Mouse (Mus musculus) embryonic facial prominence, embryonic 11.5 days (tissue): Measurements from ENCODE around the gene Fads2. TPM values are rescaled to one million over a fixed set of nuclear protein-coding genes. Genes with fewer than 3 reads are reported as not detected.
A peak's percentile ranks its signal among the peaks of the same experiment; 100 is the strongest.

Source experiments
- ATAC-seq: fragments of 200-750 bp; cut with Nextera tagmentation; replicated peaks from 2 replicates; pipeline ENCODE4 v1.8.0; 2017; ENCODE audit warnings: low read depth; ENCODE audit not compliant: insufficient number of reproducible peaks, low FRiP score, low TSS enrichment
- DNase-seq: peaks from one replicate; pipeline ENCODE4 v3.0.0-alpha.2; 2015; ENCODE audit warnings: low spot score
- H3K27ac ChIP-seq: fragments of 300-500 bp; sonication (generic); replicated peaks from 2 replicates; pipeline ENCODE4 v1.5.1; 2014; ENCODE audit warnings: mild to moderate bottlenecking, low read depth, low read length, control low read depth
- H3K27me3 ChIP-seq: fragments of 300-500 bp; sonication (generic); 2 replicates; pipeline ENCODE4 v1.6.1; 2014; ENCODE audit warnings: mild to moderate bottlenecking, low read length, moderate library complexity, mixed read lengths; ENCODE audit not compliant: control insufficient read depth, insufficient read depth
- H3K36me3 ChIP-seq: fragments of 300-500 bp; sonication (generic); replicated peaks from 2 replicates; pipeline ENCODE4 v1.6.1; 2014; ENCODE audit warnings: low read depth, mild to moderate bottlenecking, low read length, moderate library complexity, mixed read lengths; ENCODE audit not compliant: control insufficient read depth, insufficient read depth
- H3K4me1 ChIP-seq: fragments of 300-500 bp; sonication (generic); 2 replicates; pipeline ENCODE4 v1.6.1; 2014; ENCODE audit warnings: low read length, mixed read lengths; ENCODE audit not compliant: control insufficient read depth, insufficient read depth
- H3K4me2 ChIP-seq: fragments of 300-500 bp; sonication (generic); 2 replicates; pipeline ENCODE4 v1.6.1; 2014; ENCODE audit warnings: low read depth, mild to moderate bottlenecking, control low read depth, low read length, moderate library complexity
- H3K4me3 ChIP-seq: fragments of 300-500 bp; sonication (generic); 2 replicates; pipeline ENCODE4 v1.5.1; 2014; ENCODE audit warnings: low read depth, low read length, control low read depth
- H3K9ac ChIP-seq: fragments of 300-500 bp; sonication (generic); replicated peaks from 2 replicates; pipeline ENCODE4 v1.6.1; 2014; ENCODE audit warnings: mild to moderate bottlenecking, control low read depth, low read length
- H3K9me3 ChIP-seq: fragments of 300-500 bp; sonication (generic); replicated peaks from 2 replicates; pipeline ENCODE4 v1.6.1; 2016; ENCODE audit warnings: mild to moderate bottlenecking, low read length, inconsistent platforms, mixed read lengths; ENCODE audit not compliant: control insufficient read depth
- WGBS: fragments of 180-500 bp; shearing (Covaris S2); extraction: QIAGEN DNeasy Blood & Tissue Kit; methylation state at CpG from one replicate; pipeline ENCODE4 v1.1.7; 2014; 5-methylcytosine and 5-hydroxymethylcytosine counted together
- polyA plus RNA-seq: library from polyadenylated mRNA; unstranded; fragments of >200 nt; fragmentation: Nextera tagmentation; extraction: Ambion mirVana; gene quantifications from 2 replicates; pipeline ENCODE4 v1.2.1, GENCODE M21; 2014

The Fads2 gene
- polyA plus RNA-seq, 1 experiment from 2014 or later = 57.0 TPM

GRCm38 (mm10) chr19:10065465-10066188 lies 35.9 kb downstream of the Fads2 start:
- DNase-seq (no peak), ATAC-seq (no peak)
- H3K36me3 ChIP-seq = peaks cover 39% of the 10 kb centered on the region
- WGBS = 88% methylated on average over 5 of the region's 5 CpGs
- H3K4me3 ChIP-seq = no peak overlapping the region
- no peaks in the 10 kb centered on the region for H3K9me3 ChIP-seq
- no peak overlapping the region for H3K4me2 ChIP-seq
- no peak overlapping the region for H3K27ac ChIP-seq
- no peaks in the 10 kb centered on the region for H3K27me3 ChIP-seq
- no peak overlapping the region for H3K9ac ChIP-seq
- H3K4me1 ChIP-seq = no peaks in the 10 kb centered on the region

GRCm38 (mm10) chr19:10064173-10065012 lies 37.2 kb downstream of the Fads2 start:
- H3K27me3 ChIP-seq = no peaks in the 10 kb centered on the region
- 87% methylated on average over 10 of the region's 10 CpGs for WGBS

GRCm38 (mm10) chr19:10062862-10063261 lies 38.7 kb downstream of the Fads2 start:
- ATAC-seq (no peak), DNase-seq (no peak)
- Histone ChIP-seq H3K4me3 (no peak overlapping the region), H3K9me3 (no peaks in the 10 kb centered on the region), H3K9ac (no peak overlapping the region), H3K27ac (no peak overlapping the region), H3K4me2 (no peak overlapping the region), H3K4me1 (no peaks in the 10 kb centered on the region), H3K27me3 (no peaks in the 10 kb centered on the region), H3K36me3 (peaks cover 31% of the 10 kb centered on the region)
- 88% methylated on average over 5 of the region's 5 CpGs for WGBS

More at GRCm38 (mm10) chr19:10064173-10065012, 37.2 kb downstream of the Fads2 start:
- no peak overlapping the region for H3K27ac ChIP-seq
- no peak overlapping the region for H3K4me2 ChIP-seq
- no peak overlapping the region for H3K4me3 ChIP-seq
- peaks cover 32% of the 10 kb centered on the region for H3K36me3 ChIP-seq
- H3K9me3 ChIP-seq = no peaks in the 10 kb centered on the region
- H3K9ac ChIP-seq = no peak overlapping the region
- H3K4me1 ChIP-seq = no peaks in the 10 kb centered on the region
- no peak for ATAC-seq
- no peak for DNase-seq

GRCm38 (mm10) chr19:10062292-10062691 lies 39.3 kb downstream of the Fads2 start:
- ATAC-seq = no peak
- H3K9ac ChIP-seq = no peak overlapping the region
- H3K36me3 ChIP-seq = peaks cover 28% of the 10 kb centered on the region
- no peaks in the 10 kb centered on the region for H3K9me3 ChIP-seq
- H3K4me3 ChIP-seq = no peak overlapping the region
- no peaks in the 10 kb centered on the region for H3K4me1 ChIP-seq
- 89% methylated on average over 8 of the region's 8 CpGs for WGBS
- DNase-seq = no peak
- no peaks in the 10 kb centered on the region for H3K27me3 ChIP-seq
- no peak overlapping the region for H3K4me2 ChIP-seq
- no peak overlapping the region for H3K27ac ChIP-seq

GRCm38 (mm10) chr19:10061624-10062023 lies 39.9 kb downstream of the Fads2 start:
- H3K36me3 ChIP-seq = peaks cover 27% of the 10 kb centered on the region
- H3K27ac ChIP-seq = no peak overlapping the region
- H3K27me3 ChIP-seq = no peaks in the 10 kb centered on the region
- H3K4me3 ChIP-seq = no peak overlapping the region
- no peaks in the 10 kb centered on the region for H3K4me1 ChIP-seq
- H3K9ac ChIP-seq = no peak overlapping the region
- DNase-seq (no peak), ATAC-seq (no peak)
- no peak overlapping the region for H3K4me2 ChIP-seq
- no peaks in the 10 kb centered on the region for H3K9me3 ChIP-seq
- 81% methylated on average over 2 of the region's 2 CpGs for WGBS

GRCm38 (mm10) chr19:10060783-10061590 lies 40.6 kb downstream of the Fads2 start:
- no peak overlapping the region for H3K4me3 ChIP-seq
- ATAC-seq (no peak), DNase-seq (no peak)
- H3K9ac ChIP-seq = no peak overlapping the region
- no peaks in the 10 kb centered on the region for H3K4me1 ChIP-seq
- 55% methylated on average over 8 of the region's 8 CpGs for WGBS
- no peak overlapping the region for H3K27ac ChIP-seq
- H3K27me3 ChIP-seq = no peaks in the 10 kb centered on the region
- no peak overlapping the region for H3K4me2 ChIP-seq
- H3K36me3 ChIP-seq = peaks cover 21% of the 10 kb centered on the region
- H3K9me3 ChIP-seq = no peaks in the 10 kb centered on the region

- DNase-seq (peak; percentile 73), ATAC-seq (0 out of 2 replicates have a peak, but pooled peaks have one; percentile 21)
- Histone ChIP-seq H3K9ac (no peak overlapping the region), H3K27me3 (no peaks in the 10 kb centered on the region), H3K4me2 (no peak overlapping the region), H3K4me3 (no peak overlapping the region), H3K4me1 (no peaks in the 10 kb centered on the region), H3K9me3 (no peaks in the 10 kb centered on the region), H3K27ac (no peak overlapping the region), H3K36me3 (peaks cover 15% of the 10 kb centered on the region)
- 64% methylated on average over 10 of the region's 10 CpGs for WGBS
Measured at GRCm38 (mm10) chr19:10059911-10060567, 41.5 kb downstream of the Fads2 start.
